Mouse (Mus musculus) liver, adult (tissue): ENCODE results near the gene Snrnp25.
A peak's percentile ranks its signal among the peaks of the same experiment; 100 is the strongest.

Experiments
- GATA4 ChIP-seq: IDR thresholded peaks from 2 replicates; pipeline ENCODE4 v1.6.1; 2014; ENCODE audit warnings: mild to moderate bottlenecking, low read length; ENCODE audit not compliant: insufficient replicate concordance

Snrnp25 gene

GRCm38 (mm10) chr11:32205058-32205873 is at the start of gene Snrnp25:
TSS of gene Snrnp25 (plus strand) at chr11:32205415.
- peak; percentile 82; the same call in 1 of the 2 replicates for TF ChIP-seq GATA4

DNA sequence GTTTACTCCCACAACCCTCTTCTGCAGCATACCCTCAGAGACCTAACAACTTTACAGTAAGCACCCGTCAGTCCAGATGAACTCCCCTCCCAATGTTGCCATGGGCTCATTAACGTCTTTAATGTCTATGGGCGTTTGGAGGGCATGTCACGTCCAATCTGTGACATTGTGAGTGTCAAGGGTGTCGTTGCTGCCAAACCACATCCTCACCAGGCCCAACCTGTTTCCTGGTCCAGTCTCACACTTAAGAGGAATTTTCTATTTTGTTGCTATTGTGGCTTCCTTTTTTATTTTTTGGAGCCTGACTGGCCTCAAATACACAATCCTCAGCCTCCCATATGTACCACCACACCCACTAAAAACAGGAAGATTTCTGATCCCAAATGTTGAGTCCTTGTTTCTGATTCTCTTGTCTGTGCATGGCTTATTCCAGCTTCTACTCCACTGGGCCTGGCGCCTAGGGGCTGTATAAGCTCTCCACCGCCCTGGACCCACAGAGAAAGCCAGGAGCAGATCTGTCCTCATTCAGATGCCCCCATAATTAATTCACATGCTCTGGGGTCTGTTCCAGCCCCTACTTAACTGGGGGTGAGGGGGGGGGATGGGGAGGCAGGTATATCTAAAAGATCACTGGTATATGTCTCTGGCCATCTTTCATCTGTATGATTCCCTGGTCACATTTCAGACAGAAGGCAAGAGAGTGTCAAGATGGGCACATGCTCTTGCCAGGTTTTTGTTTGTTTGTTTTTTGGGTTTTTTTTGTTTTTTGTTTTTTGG is 48.2 kb upstream of the Snrnp25 start:
- no peak for TF ChIP-seq GATA4

DNA sequence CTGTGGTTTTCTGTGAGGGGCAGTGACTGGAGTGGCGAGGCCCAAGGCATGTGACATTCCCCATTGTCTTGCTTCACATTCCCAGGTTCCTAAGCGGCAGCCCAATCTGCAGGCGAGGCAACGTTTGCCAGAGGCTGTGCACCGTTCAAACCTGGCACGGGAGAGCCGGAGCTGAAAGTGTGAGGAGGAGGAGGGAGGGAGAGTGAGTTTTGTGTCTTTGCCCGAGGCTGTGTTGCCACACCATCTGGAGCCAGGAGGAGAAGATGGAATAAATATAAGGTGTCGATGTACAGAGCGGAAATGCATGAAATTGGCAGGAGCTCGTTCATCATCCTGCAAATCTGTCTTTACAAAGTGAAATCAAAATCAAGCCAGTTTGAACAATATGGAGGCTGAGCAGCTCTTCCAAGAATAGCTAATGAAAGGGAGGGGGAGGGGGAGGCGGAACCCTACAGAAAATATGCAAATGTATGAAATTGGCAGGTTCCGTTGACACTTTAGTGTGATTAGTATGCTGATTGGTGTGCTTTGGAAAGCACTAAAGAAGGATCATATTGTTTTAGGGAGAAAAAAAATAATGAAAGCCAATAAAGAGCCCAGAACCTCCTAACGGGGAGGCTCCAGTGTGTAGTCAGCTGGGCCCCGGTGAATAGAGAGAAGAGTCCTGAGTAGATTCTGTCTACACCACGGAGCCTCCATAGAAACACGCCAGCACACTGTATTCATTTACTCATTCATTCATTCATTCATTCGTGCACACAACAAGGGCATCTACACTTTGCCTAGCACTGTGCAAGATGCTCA is 47.2 kb upstream of the Snrnp25 start:
- no peak for TF ChIP-seq GATA4

GRCm38 (mm10) chr11:32159176-32159575 is 46.0 kb upstream of the Snrnp25 start:
- TF ChIP-seq GATA4 = no peak

- no peak for TF ChIP-seq GATA4
Observed at GRCm38 (mm10) chr11:32160341-32160740, 44.9 kb upstream of the Snrnp25 start.

- TF ChIP-seq GATA4 = no peak
Observed at GRCm38 (mm10) chr11:32161500-32161899, 43.7 kb upstream of the Snrnp25 start.

- TF ChIP-seq GATA4 = no peak
Observed at GRCm38 (mm10) chr11:32161922-32162804, 43.1 kb upstream of the Snrnp25 start.

GRCm38 (mm10) chr11:32166683-32167082 is 38.5 kb upstream of the Snrnp25 start:
- no peak for TF ChIP-seq GATA4

DNA sequence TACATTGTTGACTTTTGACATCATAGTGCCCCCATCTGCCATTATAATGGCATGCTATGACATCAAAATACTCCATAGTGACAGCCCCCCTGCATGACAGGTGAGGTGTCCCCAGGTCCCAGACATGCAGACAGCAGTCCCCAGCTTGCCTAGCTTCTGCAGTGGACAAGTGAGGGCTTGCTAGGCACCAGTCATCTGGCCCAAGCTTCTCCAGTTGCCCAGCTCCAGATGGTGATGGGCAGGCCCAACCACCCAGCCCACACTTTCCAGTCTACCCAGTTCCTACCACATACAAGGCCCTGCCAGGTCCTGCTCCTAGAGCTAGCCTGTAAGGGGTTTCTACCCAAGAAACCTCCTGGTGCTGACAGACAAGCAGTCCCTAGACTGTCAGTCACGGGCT is 26.7 kb upstream of the Snrnp25 start:
- TF ChIP-seq GATA4 = no peak

GRCm38 (mm10) chr11:32181246-32181645 is 24.0 kb upstream of the Snrnp25 start:
- no peak for TF ChIP-seq GATA4

DNA sequence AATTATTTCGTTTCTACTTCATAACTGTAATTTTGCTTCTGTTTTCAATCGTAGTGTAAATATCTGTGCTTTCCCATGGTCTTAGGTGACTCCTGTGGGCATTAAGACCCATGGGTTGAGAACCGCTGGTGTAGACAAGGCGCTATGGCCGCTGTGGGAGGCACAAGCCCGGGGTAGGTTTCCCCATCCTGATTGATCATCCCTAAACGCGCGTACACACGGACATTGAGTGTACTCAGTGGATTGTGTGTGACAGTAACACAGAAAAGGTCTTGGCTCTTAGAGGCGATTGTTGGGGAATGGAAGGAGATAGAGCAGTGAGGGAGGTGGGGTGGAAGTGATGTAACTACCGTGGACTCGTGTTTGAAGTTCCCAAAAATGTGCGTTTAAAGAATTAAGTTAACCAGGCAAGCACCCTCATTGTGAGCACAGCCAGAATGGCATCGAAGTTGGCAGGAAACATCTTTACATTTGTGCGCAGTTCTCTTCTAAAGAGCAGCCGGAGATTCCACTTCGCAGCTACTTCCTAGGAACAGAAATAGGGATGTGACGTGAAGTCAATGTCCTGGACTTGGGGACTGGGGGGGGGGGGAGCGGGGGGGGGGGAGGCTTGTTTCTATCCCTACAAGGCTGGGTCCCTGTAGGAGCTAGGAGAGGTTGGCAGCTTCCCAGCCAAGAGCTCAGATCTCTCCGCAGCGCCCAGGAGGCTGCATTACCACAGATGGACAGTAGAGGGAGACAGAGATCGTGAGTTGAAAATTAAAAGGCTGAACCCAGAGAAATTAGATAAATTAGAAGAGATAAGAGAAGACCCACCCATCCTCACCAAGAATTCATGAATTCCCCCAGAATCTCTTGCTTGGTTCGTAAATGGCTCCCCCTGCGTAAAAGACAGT is 23.0 kb upstream of the Snrnp25 start:
- TF ChIP-seq GATA4 = peak; percentile 9; the same call in 1 of the 2 replicates

DNA sequence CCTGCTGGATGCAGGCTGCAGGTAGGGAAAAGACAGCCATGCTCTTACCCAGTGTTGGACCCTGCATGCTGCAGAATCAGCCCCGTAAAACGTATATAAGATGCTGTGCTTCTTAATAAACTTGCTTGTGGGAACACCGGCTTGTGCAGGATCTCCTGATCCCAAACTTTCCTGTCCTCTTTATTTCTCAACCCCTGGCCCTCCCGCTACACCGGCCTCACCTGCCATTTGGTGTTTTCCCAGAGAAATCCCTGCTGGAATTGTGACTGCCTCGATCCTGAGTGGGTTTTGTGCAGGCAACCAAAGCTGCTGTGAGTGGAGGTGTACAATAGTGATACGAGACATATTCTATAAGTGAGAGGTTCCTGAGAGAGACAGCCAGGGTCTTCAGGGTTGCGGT is 20.7 kb upstream of the Snrnp25 start:
- no peak for TF ChIP-seq GATA4

GRCm38 (mm10) chr11:32186031-32186430 is 19.2 kb upstream of the Snrnp25 start:
- TF ChIP-seq GATA4 = no peak
